Mouse (Mus musculus): Measurements from ENCODE around the gene Tarbp1.

DNA sequence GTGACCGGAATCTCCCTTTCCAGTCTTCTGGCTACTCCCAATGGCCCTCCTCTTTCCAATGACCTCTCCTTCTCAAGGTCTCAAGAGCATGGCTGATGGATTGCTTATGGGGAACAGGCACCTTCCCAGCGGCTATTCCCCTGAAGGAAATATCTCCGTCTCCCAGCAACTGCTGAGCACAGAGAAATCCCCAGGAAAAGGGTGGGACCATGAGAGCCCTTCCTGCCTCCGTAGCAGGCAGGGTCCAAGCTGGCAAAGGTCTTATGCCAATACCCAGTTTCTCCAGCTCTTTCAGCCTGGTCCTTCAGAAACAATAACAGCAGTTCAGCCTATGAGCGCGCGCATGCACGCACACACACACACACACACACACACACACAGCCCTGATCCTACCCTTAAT, 23.7 kb downstream of the Tarbp1 start:
- TF ChIP-seq EP300 (optimal IDR thresholded peaks at IDR 0.05) (no peak), CTCF (IDR thresholded peaks at IDR 0.05; ENCODE audit: low read depth) (no peak)

All from stomach, postnatal 0 days (tissue).